Mouse (Mus musculus) spleen, adult 2 months (tissue): ENCODE measurements around the gene Bank1.
"Not testable (repeated sequence)": the region's sequence is repeated elsewhere in the genome, so short reads cannot be mapped to it uniquely, and the experiment has no call there.

Experiments used
- CTCF ChIP-seq: fragments of 200-500 bp; IDR thresholded peaks from 2 replicates; pipeline ENCODE4 v1.5.1; 2011; ENCODE audit warnings: mild to moderate bottlenecking, inconsistent platforms; ENCODE audit not compliant: insufficient read depth, insufficient read length, insufficient replicate concordance; ENCODE audit errors: extremely low read depth
- POLR2A ChIP-seq: fragments of 200-500 bp; IDR thresholded peaks from 2 replicates; pipeline ENCODE4 v1.6.1; 2011; ENCODE audit warnings: low read depth, low read length, inconsistent platforms

GRCm38 (mm10) chr3:136300810-136301209 is 25.1 kb downstream of the Bank1 start:
- not testable (repeated sequence) for TF ChIP-seq CTCF, POLR2A
